Mouse (Mus musculus): Measurements from ENCODE around the gene Lcat.

DNA sequence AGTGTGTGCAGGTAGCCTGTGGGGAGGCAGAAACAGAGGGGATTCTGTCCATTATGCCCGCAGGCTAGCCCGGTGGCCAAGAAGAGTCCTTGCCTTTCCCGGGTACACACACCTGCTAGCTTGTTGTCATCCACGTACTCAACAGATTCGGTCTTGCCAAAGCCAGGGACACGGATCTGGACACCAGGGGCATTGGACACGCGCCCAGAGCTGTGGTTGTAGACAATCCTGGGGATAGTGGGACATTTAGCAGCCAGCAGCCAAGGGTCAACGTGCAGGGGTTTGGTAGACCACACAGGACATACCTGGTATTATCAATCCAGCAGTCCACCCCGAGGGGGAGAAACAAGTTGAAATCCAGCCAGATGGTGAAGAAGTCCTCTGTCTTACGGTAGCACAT is 1.2 kb downstream of the Lcat start:
- TF ChIP-seq CTCF (IDR thresholded peaks at IDR 0.05; ENCODE audit: low read depth, low read length), result no peak
- TF ChIP-seq GATA1 (IDR thresholded peaks at IDR 0.05; ENCODE audit: borderline replicate concordance, low read length), result no peak
- TF ChIP-seq POLR2AphosphoS5 (IDR thresholded peaks at IDR 0.05; ENCODE audit: insufficient replicate concordance, low read depth, low read length), result no peak
